Mouse (Mus musculus) midbrain, embryonic 13.5 days (tissue): Measurements from ENCODE around the gene Sat2. TPM values are rescaled to one million over a fixed set of nuclear protein-coding genes. Genes with fewer than 3 reads are reported as not detected.
A peak's percentile ranks its signal among the peaks of the same experiment; 100 is the strongest.

Experiments used
- ATAC-seq: fragments of 200-750 bp; cut with Nextera tagmentation; 2 replicates; pipeline ENCODE4 v1.8.0; 2017; ENCODE audit warnings: mild to moderate bottlenecking, moderate TSS enrichment, moderate library complexity
- H3K27ac ChIP-seq: fragments of 300-500 bp; sonication (generic); 2 replicates; pipeline ENCODE4 v1.5.1; 2015; ENCODE audit warnings: inconsistent platforms, mild to moderate bottlenecking, moderate library complexity
- H3K27me3 ChIP-seq: fragments of 300-500 bp; sonication (generic); 2 replicates; pipeline ENCODE4 v1.6.1; 2015; ENCODE audit warnings: mild to moderate bottlenecking, inconsistent platforms
- H3K36me3 ChIP-seq: fragments of 300-500 bp; sonication (generic); 2 replicates; pipeline ENCODE4 v1.6.1; 2015; ENCODE audit warnings: mild to moderate bottlenecking, inconsistent platforms
- H3K4me1 ChIP-seq: fragments of 300-500 bp; sonication (generic); replicated peaks from 2 replicates; pipeline ENCODE4 v1.6.1; 2015; ENCODE audit warnings: inconsistent platforms
- H3K4me2 ChIP-seq: fragments of 300-500 bp; sonication (generic); replicated peaks from 2 replicates; pipeline ENCODE4 v1.6.1; 2015; ENCODE audit warnings: moderate library complexity, mild to moderate bottlenecking, inconsistent platforms
- H3K4me3 ChIP-seq: fragments of 300-500 bp; sonication (generic); replicated peaks from 2 replicates; pipeline ENCODE4 v1.5.1; 2015; ENCODE audit warnings: mild to moderate bottlenecking, inconsistent platforms
- H3K9ac ChIP-seq: fragments of 300-500 bp; sonication (generic); replicated peaks from 2 replicates; pipeline ENCODE4 v1.6.1; 2015; ENCODE audit warnings: mild to moderate bottlenecking, inconsistent platforms
- H3K9me3 ChIP-seq: fragments of 300-500 bp; sonication (generic); 2 replicates; pipeline ENCODE4 v1.6.1; 2016; ENCODE audit warnings: mild to moderate bottlenecking, inconsistent platforms
- WGBS: fragments of 180-500 bp; shearing (Covaris S2); methylation state at CpG from one replicate; pipeline ENCODE4 v1.1.7; 2015; 5-methylcytosine and 5-hydroxymethylcytosine counted together
- polyA plus RNA-seq: library from polyadenylated mRNA; unstranded; fragments of >200 nt; fragmentation: Nextera tagmentation; extraction: Ambion mirVana; gene quantifications from 2 replicates; pipeline ENCODE4 v1.2.1, GENCODE M21; 2015

The Sat2 gene
- polyA plus RNA-seq, 1 experiment from 2014 or later: 25.1 TPM

- Histone ChIP-seq H3K27me3 (no peaks in the 10 kb centered on the region), H3K4me1 (peaks cover 19% of the 10 kb centered on the region), H3K9ac (no peak overlapping the region; the same call in 1 of the 2 replicates), H3K4me3 (no peak overlapping the region), H3K9me3 (no peaks in the 10 kb centered on the region), H3K4me2 (no peak overlapping the region), H3K27ac (peak overlapping the region; percentile 60), H3K36me3 (peaks cover 82% of the 10 kb centered on the region)
- WGBS: 48% methylated on average over 5 of the region's 5 CpGs
- ATAC-seq: no peak
These were observed 31.6 kb downstream of the Sat2 start for GRCm38 (mm10) chr11:69653399-69653798.

- ATAC-seq: no peak
These were observed 32.9 kb downstream of the Sat2 start for GRCm38 (mm10) chr11:69654760-69655159.

GRCm38 (mm10) chr11:69655264-69656064, 33.6 kb downstream of the Sat2 start, which contains the start of gene Sox15:
Sox15 (plus strand) TSS chr11:69655314.
- no peaks in the 10 kb centered on the region for H3K9me3 ChIP-seq
- no peak within 1 kb of the TSS for H3K4me3 ChIP-seq

More at GRCm38 (mm10) chr11:69654760-69655159, 32.9 kb downstream of the Sat2 start:
- Histone ChIP-seq H3K9ac (no peak overlapping the region), H3K27ac (no peak overlapping the region), H3K4me1 (peaks cover 19% of the 10 kb centered on the region), H3K36me3 (peaks cover 81% of the 10 kb centered on the region), H3K27me3 (no peaks in the 10 kb centered on the region), H3K4me2 (no peak overlapping the region), H3K9me3 (no peaks in the 10 kb centered on the region), H3K4me3 (no peak overlapping the region)
- WGBS: 52% methylated on average over 9 of the region's 9 CpGs

GRCm38 (mm10) chr11:69656065-69656455, 34.2 kb downstream of the Sat2 start:
- Histone ChIP-seq H3K4me3 (no peak overlapping the region), H3K27me3 (no peaks in the 10 kb centered on the region), H3K27ac (no peak overlapping the region), H3K36me3 (peaks cover 72% of the 10 kb centered on the region), H3K4me1 (peaks cover 30% of the 10 kb centered on the region), H3K9ac (0 out of 2 replicates have a peak overlapping the region, but pooled peaks have one; percentile 36), H3K4me2 (no peak overlapping the region), H3K9me3 (no peaks in the 10 kb centered on the region)
- WGBS: 87% methylated on average over 5 of the region's 5 CpGs
- no peak for ATAC-seq

More at GRCm38 (mm10) chr11:69655264-69656064, 33.6 kb downstream of the Sat2 start, which contains the start of gene Sox15:
- peak within 1 kb of the TSS; percentile 44 for H3K9ac ChIP-seq
- H3K27me3 ChIP-seq: no peaks in the 10 kb centered on the region
- peak within 1 kb of the TSS; percentile 30 for H3K27ac ChIP-seq
- peak; percentile 82 for ATAC-seq
- WGBS: 24% methylated on average over 34 of the region's 34 CpGs
- H3K4me1 ChIP-seq: peaks cover 25% of the 10 kb centered on the region
- H3K4me2 ChIP-seq: 0 out of 2 replicates have a peak within 1 kb of the TSS, but pooled peaks have one; percentile 11
- H3K36me3 ChIP-seq: peaks cover 77% of the 10 kb centered on the region

- Histone ChIP-seq H3K27ac (no peak overlapping the region), H3K9me3 (no peaks in the 10 kb centered on the region), H3K4me1 (peaks cover 38% of the 10 kb centered on the region), H3K9ac (0 out of 2 replicates have a peak overlapping the region, but pooled peaks have one; percentile 25), H3K4me3 (no peak overlapping the region), H3K27me3 (no peaks in the 10 kb centered on the region), H3K36me3 (peaks cover 64% of the 10 kb centered on the region), H3K4me2 (no peak overlapping the region)
- 82% methylated on average over 10 of the region's 10 CpGs for WGBS
- ATAC-seq: no peak
These were observed 35.0 kb downstream of the Sat2 start for GRCm38 (mm10) chr11:69656617-69657461.

GRCm38 (mm10) chr11:69657462-69657881, 35.6 kb downstream of the Sat2 start:
- Histone ChIP-seq H3K4me2 (no peak overlapping the region), H3K27me3 (no peaks in the 10 kb centered on the region), H3K9me3 (no peaks in the 10 kb centered on the region), H3K27ac (no peak overlapping the region), H3K4me3 (no peak overlapping the region), H3K4me1 (peaks cover 39% of the 10 kb centered on the region), H3K9ac (no peak overlapping the region), H3K36me3 (peaks cover 58% of the 10 kb centered on the region)
- no peak for ATAC-seq
- WGBS: 86% methylated on average over 15 of the region's 15 CpGs

- peak overlapping the region; percentile 73 for H3K9ac ChIP-seq
- H3K9me3 ChIP-seq: no peaks in the 10 kb centered on the region
- 82% methylated on average over 3 of the region's 3 CpGs for WGBS
- H3K4me1 ChIP-seq: peaks cover 28% of the 10 kb centered on the region
- peak overlapping the region; percentile 95 for H3K27ac ChIP-seq
- peak overlapping the region; percentile 56 for H3K4me3 ChIP-seq
- peaks cover 63% of the 10 kb centered on the region for H3K36me3 ChIP-seq
- H3K4me2 ChIP-seq: peak overlapping the region; percentile 61
- ATAC-seq: no peak
- no peaks in the 10 kb centered on the region for H3K27me3 ChIP-seq
These were observed 39.5 kb downstream of the Sat2 start for GRCm38 (mm10) chr11:69661221-69661881.

- Histone ChIP-seq H3K9me3 (no peaks in the 10 kb centered on the region), H3K9ac (peak within 1 kb of the TSS; percentile 73), H3K4me3 (peak within 1 kb of the TSS; percentile 56), H3K4me2 (peak within 1 kb of the TSS; percentile 61), H3K4me1 (peaks cover 28% of the 10 kb centered on the region), H3K27me3 (no peaks in the 10 kb centered on the region), H3K36me3 (peaks cover 60% of the 10 kb centered on the region), H3K27ac (peak within 1 kb of the TSS; percentile 95)
- WGBS: under 1% methylated on average over 48 of the region's 48 CpGs
- ATAC-seq: peak; percentile 97
These were observed 40.6 kb downstream of the Sat2 start, which contains the start of gene Mpdu1 for GRCm38 (mm10) chr11:69662213-69662966. Mpdu1 (minus strand) TSS chr11:69662642.

- Histone ChIP-seq H3K4me2 (peak overlapping the region; percentile 61), H3K4me1 (peaks cover 28% of the 10 kb centered on the region), H3K9ac (peak overlapping the region; percentile 48), H3K27ac (peak overlapping the region; percentile 95), H3K9me3 (no peaks in the 10 kb centered on the region), H3K36me3 (peaks cover 60% of the 10 kb centered on the region), H3K4me3 (peak overlapping the region; percentile 56), H3K27me3 (no peaks in the 10 kb centered on the region)
- WGBS: 71% methylated on average over 13 of the region's 13 CpGs
- peak; percentile 60 for ATAC-seq
These were observed 41.3 kb downstream of the Sat2 start for GRCm38 (mm10) chr11:69662967-69663671.

- Histone ChIP-seq H3K4me1 (peaks cover 32% of the 10 kb centered on the region), H3K36me3 (peaks cover 60% of the 10 kb centered on the region), H3K27ac (peak overlapping the region; percentile 95), H3K4me2 (no peak overlapping the region), H3K4me3 (no peak overlapping the region; the same call in 1 of the 2 replicates), H3K9ac (no peak overlapping the region), H3K9me3 (no peaks in the 10 kb centered on the region), H3K27me3 (no peaks in the 10 kb centered on the region)
- no peak for ATAC-seq
- WGBS: 91% methylated on average over 6 of the region's 6 CpGs
These were observed 42.0 kb downstream of the Sat2 start for GRCm38 (mm10) chr11:69663795-69664194.
